Mouse (Mus musculus): ENCODE results near the gene Scamp1. TPM values are rescaled to one million over a fixed set of nuclear protein-coding genes. Genes with fewer than 3 reads are reported as not detected.

The Scamp1 gene
- total RNA-seq, 2 experiments from 2014 or later = 142 to 170 TPM

DNA sequence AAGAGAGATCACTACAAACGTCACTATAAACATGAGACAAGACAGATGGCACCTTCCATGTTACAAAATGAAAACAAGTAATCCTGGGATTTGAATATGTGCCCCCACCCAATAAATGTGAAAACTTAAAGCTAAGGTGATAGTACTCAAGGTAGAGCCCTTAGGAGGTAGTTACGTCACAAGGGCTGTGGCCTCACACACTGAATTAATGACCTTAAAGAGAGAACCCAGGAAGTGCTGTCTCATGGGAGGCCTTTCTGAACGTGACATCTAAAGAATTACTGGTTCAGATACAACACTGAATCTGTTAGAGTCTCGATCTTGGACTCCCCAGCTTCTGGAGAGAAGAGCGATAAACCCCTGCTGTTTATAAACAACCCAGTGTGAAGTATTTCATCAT, 6.2 kb downstream of the Scamp1 start:
- DNase-seq (ENCODE audit: low spot score in 2 of 2) = no peak

GRCm38 (mm10) chr13:94271284-94271683, 14.4 kb downstream of the Scamp1 start:
- no peak for DNase-seq (ENCODE audit: low spot score in 2 of 2)

DNA sequence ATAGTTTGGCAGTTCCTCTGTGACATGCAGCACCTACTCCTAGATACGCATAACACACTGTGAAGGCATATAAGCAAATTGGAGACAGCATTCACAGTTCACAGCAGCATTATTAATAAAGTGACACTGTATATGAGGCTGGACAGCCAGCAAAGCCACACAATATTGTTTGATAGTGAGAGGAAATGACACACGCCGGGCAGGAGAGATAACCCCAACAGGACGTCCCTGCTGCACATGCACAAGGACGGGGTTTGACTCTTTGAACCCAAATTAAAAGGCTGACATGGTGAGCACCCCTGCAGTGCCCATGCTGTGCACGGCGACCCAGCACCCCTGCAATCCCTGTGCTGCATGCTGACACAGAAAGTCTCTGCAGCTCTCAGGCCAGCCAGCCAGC, 17.5 kb downstream of the Scamp1 start:
- no peak for DNase-seq (ENCODE audit: low spot score in 2 of 2)

- no peak for DNase-seq (ENCODE audit: low spot score in 2 of 2)
Measured at GRCm38 (mm10) chr13:94267190-94267589, 18.5 kb downstream of the Scamp1 start.

- DNase-seq (ENCODE audit: low spot score in 2 of 2) = no peak
Measured at GRCm38 (mm10) chr13:94266530-94266929, 19.1 kb downstream of the Scamp1 start.

DNA sequence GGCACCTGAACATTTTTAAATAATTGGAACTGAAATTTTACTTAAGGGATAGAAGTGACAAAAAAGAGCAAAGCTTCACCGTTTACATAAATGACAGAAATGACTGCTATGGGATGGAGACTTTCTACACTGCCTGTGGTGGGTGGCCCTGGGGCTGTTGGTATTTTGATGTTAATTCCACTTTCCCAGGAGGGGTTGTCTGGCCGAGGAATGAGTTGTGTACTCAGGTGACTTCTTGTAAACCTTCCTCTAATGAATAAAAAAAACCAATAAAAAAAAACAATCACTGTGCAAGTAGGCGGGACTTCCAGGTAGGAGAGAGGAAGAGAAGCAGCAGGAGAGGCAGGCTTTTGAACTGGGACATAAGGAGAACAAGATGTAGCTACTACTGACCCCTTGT, 20.4 kb downstream of the Scamp1 start:
- no peak for DNase-seq (ENCODE audit: low spot score in 2 of 2)

DNA sequence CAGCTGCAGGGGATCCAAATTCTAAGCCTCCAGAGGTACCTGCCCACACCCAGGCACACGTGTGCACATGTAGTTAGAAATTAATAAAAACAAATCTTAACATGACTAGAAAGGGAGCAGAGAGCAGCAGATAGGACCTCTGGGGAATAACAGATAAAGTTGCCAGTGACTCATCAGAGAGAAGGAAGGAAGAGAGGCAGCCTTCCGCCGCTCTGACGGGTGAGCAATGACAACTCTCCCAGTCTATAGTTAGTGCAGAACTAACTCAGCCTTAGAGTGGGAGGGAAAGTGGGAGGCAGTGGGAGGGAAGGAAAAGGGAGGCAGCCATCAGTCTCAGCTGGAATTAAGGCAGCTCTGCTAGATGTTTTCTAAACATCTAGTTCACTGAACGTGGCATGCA, 21.7 kb downstream of the Scamp1 start:
- no peak for DNase-seq (ENCODE audit: low spot score in 2 of 2)

DNA sequence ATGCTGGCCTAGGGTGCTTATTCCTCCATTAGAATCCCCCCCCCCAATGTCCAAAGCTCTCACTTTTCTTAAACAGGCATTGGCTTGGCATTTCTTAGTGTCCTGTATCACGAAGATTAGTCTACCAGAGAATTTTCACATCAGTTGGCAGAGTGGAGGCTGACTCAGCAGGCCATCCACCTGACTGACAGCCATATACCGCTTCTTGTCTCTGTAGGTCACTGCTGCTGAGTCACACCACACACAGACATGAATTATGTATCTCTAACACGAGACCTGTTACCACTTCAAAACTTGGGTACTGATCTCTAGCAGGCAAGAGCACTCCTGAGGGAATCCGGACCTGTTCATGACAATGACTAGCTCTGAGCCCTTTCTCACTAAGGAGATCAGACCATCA, 23.1 kb downstream of the Scamp1 start:
- DNase-seq (ENCODE audit: low spot score in 2 of 2) = no peak

DNA sequence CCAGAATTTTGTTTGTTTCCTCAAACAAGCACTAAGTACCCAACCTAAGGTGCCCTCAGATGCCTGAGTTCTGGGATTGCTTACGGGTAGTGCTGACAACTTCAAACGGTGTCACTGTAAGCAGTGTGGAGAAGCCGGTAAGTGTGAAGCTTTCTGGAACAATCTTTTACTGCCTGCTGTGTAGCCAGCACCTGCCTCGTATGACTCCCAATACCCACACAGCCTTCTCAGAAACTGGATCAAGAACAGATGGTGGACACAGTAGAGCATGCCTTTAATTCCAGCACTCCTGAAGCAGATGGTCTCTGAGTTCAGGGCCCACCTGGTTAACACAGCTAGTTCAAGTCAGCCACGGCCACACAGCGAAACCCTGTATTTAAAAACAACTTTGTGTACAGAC, 24.0 kb downstream of the Scamp1 start:
- DNase-seq (ENCODE audit: low spot score in 2 of 2) = no peak

DNA sequence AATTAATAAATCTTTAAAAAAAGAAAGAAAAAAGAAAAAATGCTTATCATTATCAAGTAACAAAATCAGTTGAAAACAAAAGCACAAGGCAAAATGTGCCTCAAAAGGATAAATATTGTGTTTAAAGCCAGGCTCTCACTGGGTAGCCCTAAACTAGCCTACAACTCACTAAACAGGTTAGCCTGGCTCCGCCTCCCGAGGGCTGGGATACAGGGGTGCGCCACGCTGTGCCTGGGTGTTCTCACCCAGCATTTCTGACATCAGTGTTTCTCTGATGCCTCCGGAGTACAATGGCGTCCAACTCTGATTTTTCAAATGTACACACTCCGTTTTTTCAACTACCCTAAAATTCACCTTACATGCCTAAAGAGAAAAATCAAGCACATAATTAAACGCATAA, 24.7 kb downstream of the Scamp1 start:
- DNase-seq (ENCODE audit: low spot score in 2 of 2) = no peak

DNA sequence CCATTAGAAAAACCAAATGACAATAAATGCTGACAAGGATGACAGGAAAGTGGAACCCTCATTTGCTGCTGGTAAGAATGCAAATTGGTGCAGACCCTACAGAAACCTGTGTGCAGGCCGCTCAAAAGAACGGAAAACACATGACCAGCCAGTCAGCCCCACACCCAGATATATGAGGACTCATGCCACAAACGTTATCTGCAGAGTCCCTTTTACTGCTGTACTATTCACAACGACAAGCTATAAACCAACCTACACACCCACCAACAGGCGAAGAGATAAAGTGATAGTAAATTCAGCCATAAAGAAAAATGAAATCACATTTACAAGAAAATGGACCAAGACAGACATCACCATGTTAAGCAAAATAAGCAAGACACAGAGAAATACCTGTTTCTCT, 26.4 kb downstream of the Scamp1 start:
- no peak for DNase-seq (ENCODE audit: low spot score in 2 of 2)

GRCm38 (mm10) chr13:94258530-94258929, 27.1 kb downstream of the Scamp1 start:
- no peak for DNase-seq (ENCODE audit: low spot score in 2 of 2)

GRCm38 (mm10) chr13:94257711-94258110, 27.9 kb downstream of the Scamp1 start:
- DNase-seq (ENCODE audit: low spot score in 2 of 2) = no peak

DNA sequence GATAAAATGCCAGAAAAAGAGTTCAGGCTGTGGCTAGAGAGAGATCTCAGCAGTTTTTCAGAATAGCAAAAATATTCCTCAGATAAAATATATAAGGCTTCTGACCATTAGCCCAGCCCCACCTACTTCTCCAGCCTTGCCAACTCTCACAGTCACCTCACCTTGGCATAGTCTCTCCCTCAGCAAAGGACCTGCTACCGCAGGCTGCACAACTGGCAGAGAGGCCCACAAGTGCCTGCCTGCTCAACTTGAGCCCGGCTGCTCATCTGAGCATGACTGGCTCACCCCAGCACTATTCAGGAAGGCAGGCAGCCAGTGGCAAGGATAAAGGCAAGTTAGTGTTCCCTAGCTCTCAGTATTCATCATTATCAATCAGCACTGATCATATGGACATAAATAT, 30.5 kb downstream of the Scamp1 start:
- no peak for DNase-seq (ENCODE audit: low spot score in 2 of 2)

DNA sequence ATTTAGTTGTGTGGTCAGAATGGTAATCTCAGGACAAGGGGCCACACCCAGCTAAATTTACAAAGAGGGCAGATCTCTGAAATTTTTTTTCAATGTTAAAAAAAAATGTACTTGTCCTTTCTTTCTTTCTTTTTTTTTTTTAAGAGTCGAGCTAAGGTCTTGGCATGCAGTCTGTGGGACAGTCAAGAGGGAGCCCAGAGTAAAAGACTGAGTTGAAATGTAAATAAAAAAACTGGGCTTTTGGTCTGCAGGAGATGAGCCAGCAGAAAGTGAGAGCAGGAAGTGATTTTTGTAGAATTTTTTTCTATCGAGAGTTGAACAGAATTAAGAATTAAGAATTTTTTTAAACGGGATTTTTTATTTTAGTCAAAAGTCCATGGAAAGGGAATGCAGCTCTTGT, 31.4 kb downstream of the Scamp1 start:
- DNase-seq (ENCODE audit: low spot score in 2 of 2) = no peak

GRCm38 (mm10) chr13:94253052-94253451, 32.6 kb downstream of the Scamp1 start:
- DNase-seq (ENCODE audit: low spot score in 2 of 2) = no peak

DNA sequence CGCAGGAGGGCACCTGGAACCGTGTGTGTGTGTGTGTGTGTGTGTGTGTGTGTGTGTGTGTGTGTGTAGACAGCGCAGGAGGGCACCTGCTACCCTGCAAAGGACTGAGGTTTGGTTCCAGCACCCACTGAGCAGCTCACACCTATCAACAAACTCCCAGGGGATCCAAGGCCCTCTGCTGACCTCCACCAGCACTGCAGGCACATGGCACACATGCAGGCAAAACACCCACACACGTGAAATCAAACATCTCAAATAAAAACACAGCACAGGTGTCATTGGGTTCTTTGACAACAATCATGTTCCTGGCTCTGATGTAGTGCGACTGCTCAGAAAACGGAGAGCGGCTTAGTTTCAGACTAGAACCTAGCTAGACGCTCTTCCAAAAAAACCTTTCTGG, 34.9 kb downstream of the Scamp1 start:
- DNase-seq (ENCODE audit: low spot score in 2 of 2) = no peak

DNA sequence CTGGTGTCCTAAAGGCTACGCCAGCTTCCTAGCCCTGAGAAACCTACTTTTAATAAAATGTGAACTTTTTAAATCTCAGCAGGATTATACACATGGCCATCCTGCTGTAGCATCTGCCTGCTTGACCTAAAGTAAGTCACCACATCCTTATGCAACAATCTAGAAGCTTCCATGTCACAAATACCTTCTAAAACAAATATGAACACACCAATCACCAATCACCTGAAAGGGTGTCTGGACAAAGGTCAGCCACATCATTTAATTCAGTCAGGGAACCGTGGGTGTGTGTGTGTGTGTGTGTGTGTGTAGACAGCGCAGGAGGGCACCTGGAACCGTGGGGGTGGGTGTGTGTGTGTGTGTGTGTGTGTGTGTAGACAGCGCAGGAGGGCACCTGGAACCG, 35.5 kb downstream of the Scamp1 start:
- DNase-seq (ENCODE audit: low spot score in 2 of 2) = no peak

- no peak for DNase-seq (ENCODE audit: low spot score in 2 of 2)
Measured at GRCm38 (mm10) chr13:94242897-94243296, 42.8 kb downstream of the Scamp1 start.

GRCm38 (mm10) chr13:94241892-94242524, 43.6 kb downstream of the Scamp1 start:
- no peak for DNase-seq (ENCODE audit: low spot score in 2 of 2)

- no peak for DNase-seq (ENCODE audit: low spot score in 2 of 2)
Measured at GRCm38 (mm10) chr13:94240873-94241272, 44.8 kb downstream of the Scamp1 start.

DNA sequence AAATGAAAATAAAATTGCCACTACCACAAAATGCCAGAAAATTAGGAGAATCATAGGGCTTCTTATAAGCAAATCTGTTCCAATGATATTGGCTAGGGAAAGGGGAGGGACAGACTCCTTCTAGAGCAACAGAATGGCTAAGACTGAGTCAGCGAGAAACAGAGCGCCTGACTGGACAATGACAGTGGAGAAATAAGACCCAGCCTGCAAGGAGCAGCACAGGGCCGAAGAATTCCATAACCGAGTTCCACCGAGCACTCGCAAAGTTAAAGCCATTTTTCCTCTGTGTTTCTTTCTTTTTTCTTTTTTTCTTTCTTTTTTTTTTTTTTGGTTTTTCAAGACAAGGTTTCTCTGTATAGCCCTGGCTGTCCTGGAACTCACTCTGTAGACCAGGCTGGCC, 45.5 kb downstream of the Scamp1 start:
- DNase-seq (ENCODE audit: low spot score in 2 of 2) = no peak

DNA sequence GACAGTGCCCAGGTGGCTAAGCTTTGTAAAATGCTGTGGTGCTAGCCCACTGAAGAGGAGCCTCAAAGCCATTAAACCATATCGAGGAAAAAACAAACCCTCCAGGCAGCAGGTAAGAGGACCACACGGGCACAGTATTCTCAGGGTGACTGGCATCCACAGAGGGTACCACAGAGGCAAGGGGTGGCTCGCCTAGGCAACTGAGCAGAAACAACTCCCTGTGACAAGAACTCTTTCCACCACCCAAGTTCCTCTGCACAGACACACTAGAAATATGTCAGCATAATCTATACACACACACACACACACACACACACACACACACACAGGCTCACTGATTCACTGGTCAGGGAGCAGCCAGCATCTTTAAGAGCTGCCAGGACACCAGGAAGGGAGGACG, 46.2 kb downstream of the Scamp1 start:
- DNase-seq (ENCODE audit: low spot score in 2 of 2) = no peak

GRCm38 (mm10) chr13:94231871-94232270, 53.8 kb downstream of the Scamp1 start:
- DNase-seq (ENCODE audit: low spot score in 2 of 2) = no peak
